Mouse (Mus musculus): Measurements from ENCODE around the gene Lmbr1l.

DNA sequence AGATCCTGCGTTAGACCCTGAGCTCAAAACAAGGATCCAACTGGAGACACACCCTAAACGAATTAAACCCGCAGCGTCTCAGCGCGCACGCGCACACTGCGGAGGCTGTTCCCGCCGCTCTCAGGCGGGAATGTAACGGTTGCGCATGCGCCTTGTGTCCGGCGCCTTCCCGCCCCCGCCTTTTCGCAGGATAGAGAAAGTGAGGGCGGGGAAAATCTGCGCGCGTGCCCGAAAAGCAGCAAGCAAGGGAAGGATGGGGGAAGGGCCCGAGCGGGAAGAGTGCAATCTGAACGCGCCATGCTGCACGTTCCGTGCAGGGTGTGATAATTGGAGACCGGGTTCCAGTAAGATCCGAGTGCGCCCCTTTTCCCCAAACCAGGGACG is 15.8 kb upstream of the Lmbr1l start:
- no peak for TF ChIP-seq CTCF (IDR thresholded peaks at IDR 0.05; ENCODE audit: low read depth)
- peak; percentile 77; the same call in 1 of the 2 replicates for TF ChIP-seq EP300 (IDR thresholded peaks at IDR 0.05; ENCODE audit: low read depth)
